In genomic region chr1:146719556-146719955, GRCm38 (mm10) we compare ENCODE assay signal across 28 mouse cellular contexts.
DNase-seq lines count a peak whose midpoint lies in the region; TF ChIP-seq lines count a peak whose summit lies in the region.
"Had no signal": no experiment of that assay in that cellular context is flagged by ENCODE, and none has a peak within 500 bp of the region (broad histone marks: within the 10 kb centered on the region; RNA-seq: fewer than 3 reads in every experiment).

No protein-coding gene starts in this region.

- H3K36me3 ChIP-seq in MEL (ENCODE audit: control insufficient read depth in 1 of 2, insufficient read depth in 2 of 2, low read length in 2 of 2) = no peaks in the 10 kb centered on the region
- H3K36me3 ChIP-seq in myocyte (ENCODE audit: control insufficient read depth, insufficient read depth) = no peaks in the 10 kb centered on the region
- H3K36me3 ChIP-seq: forebrain, embryonic 10.5 days; G1E; heart, embryonic 12.5 days; heart, embryonic 15.5 days; hindbrain, embryonic 10.5 days; hindbrain, embryonic 13.5 days; intestine, embryonic 15.5 days had no signal

- peak overlapping the region; percentile 54 for H3K4me2 ChIP-seq in myocyte (ENCODE audit: low read depth)
- H3K4me2 ChIP-seq: forebrain, embryonic 13.5 days; heart, embryonic 12.5 days; heart, embryonic 15.5 days; hindbrain, embryonic 13.5 days; intestine, embryonic 15.5 days had no signal

- H3K9ac ChIP-seq in MEL (ENCODE audit: control insufficient read depth, low read depth, low read length, poor library complexity, severe bottlenecking) = no peak overlapping the region
- H3K9ac ChIP-seq: forebrain, embryonic 13.5 days; heart, embryonic 12.5 days; heart, embryonic 15.5 days; hindbrain, embryonic 13.5 days; intestine, embryonic 15.5 days had no signal

- H3K27me3 ChIP-seq in MEL (ENCODE audit: control insufficient read depth in 1 of 2, insufficient read depth in 2 of 2, low read length in 2 of 2) = no peaks in the 10 kb centered on the region
- H3K27me3 ChIP-seq in myocyte (ENCODE audit: control insufficient read depth, insufficient read depth, insufficient read length) = no peaks in the 10 kb centered on the region
- H3K27me3 ChIP-seq: CH12.LX; forebrain, embryonic 13.5 days; heart, embryonic 12.5 days; heart, embryonic 15.5 days; hindbrain, embryonic 13.5 days; intestine, embryonic 15.5 days had no signal

- H3K27ac ChIP-seq in MEL (ENCODE audit: control insufficient read depth, low read depth, low read length) = no peak overlapping the region
- H3K27ac ChIP-seq: forebrain, embryonic 10.5 days; forebrain, embryonic 13.5 days; heart, embryonic 15.5 days; hindbrain, embryonic 10.5 days; hindbrain, embryonic 13.5 days; intestine, embryonic 15.5 days had no signal

- no peak for TF ChIP-seq CTCF in MEL (IDR thresholded peaks at IDR 0.05 in 2 of 3, conservative IDR thresholded peaks at IDR 0.05 in 1 of 3; ENCODE audit: control insufficient read depth in 1 of 3, insufficient read depth in 1 of 3, low read depth in 2 of 3, low read length in 3 of 3, poor library complexity in 1 of 3, severe bottlenecking in 1 of 3)

- no peaks in the 10 kb centered on the region for H3K4me1 ChIP-seq in MEL (ENCODE audit: control insufficient read depth in 1 of 2, insufficient read depth in 2 of 2, low read length in 2 of 2)
- H3K4me1 ChIP-seq: forebrain, embryonic 10.5 days; forebrain, embryonic 13.5 days; heart, embryonic 12.5 days; heart, embryonic 15.5 days; hindbrain, embryonic 10.5 days; hindbrain, embryonic 13.5 days; intestine, embryonic 15.5 days had no signal

- H3K4me3 ChIP-seq in MEL (ENCODE audit: control insufficient read depth in 1 of 2, insufficient read depth in 1 of 2, low read depth in 2 of 2, low read length in 2 of 2) = no peak overlapping the region
- no peak overlapping the region for H3K4me3 ChIP-seq in myocyte
- H3K4me3 ChIP-seq: forebrain, embryonic 10.5 days; forebrain, embryonic 13.5 days; heart, embryonic 12.5 days; heart, embryonic 15.5 days; hindbrain, embryonic 10.5 days; hindbrain, embryonic 13.5 days; intestine, embryonic 15.5 days had no signal

- H3ac ChIP-seq in myocyte (ENCODE audit: control insufficient read depth, insufficient read length) = no peak overlapping the region

- DNase-seq in right cerebral cortex, adult 18-20 months = peak; percentile 9
- no peak for DNase-seq in right cerebral cortex, postnatal 10 days (ENCODE audit: low spot score in 2 of 2)
- peak; percentile 46 for DNase-seq in MEL (ENCODE audit: low read depth, low spot score)
- no peak for DNase-seq in right cerebral cortex, adult 2 months (ENCODE audit: low spot score in 2 of 2)
- no peak for DNase-seq in c-Kit-positive CD71-positive TER-119-positive erythroid progenitor cells, embryonic 14.5 days (ENCODE audit: low spot score)
- DNase-seq in adrenal gland, postnatal 4 days (ENCODE audit: low spot score in 2 of 2) = no peak
- DNase-seq: adrenal gland, adult 8-10 months; adrenal gland, postnatal 25 days; B cell, adult 2 months; cerebellum, adult 11-12 months; cerebellum, adult 8-10 months; cerebellum, postnatal 10 days; cerebellum, postnatal 36 days; embryo, embryonic 11 days; gastrocnemius, postnatal 25 days; heart, adult 18-20 months; heart, postnatal 10 days; heart, postnatal 36 days had no signal

- H3K79me2 ChIP-seq in MEL (ENCODE audit: control insufficient read depth, insufficient read depth, low read length, poor library complexity) (no peaks in the 10 kb centered on the region), myocyte (ENCODE audit: control insufficient read depth, insufficient read depth) (no peaks in the 10 kb centered on the region)

- no peak for TF ChIP-seq RAD21 in MEL (IDR thresholded peaks at IDR 0.05; ENCODE audit: low read depth, low read length)

- TF ChIP-seq POLR2A in MEL (IDR thresholded peaks at IDR 0.05; ENCODE audit: control insufficient read depth in 1 of 2, insufficient read depth in 1 of 2, low read depth in 1 of 2, low read length in 2 of 2, poor library complexity in 1 of 2) (no peak), myocyte (IDR thresholded peaks at IDR 0.05; ENCODE audit: insufficient read length, low read depth) (no peak)

- 0 out of 4 replicates have a peak, but pooled peaks of 1 of the 2 experiments have one; percentile 13 for TF ChIP-seq EP300 in MEL (IDR thresholded peaks at IDR 0.05; ENCODE audit: low read depth in 1 of 2, low read length in 2 of 2)

- H3K9me3 ChIP-seq in MEL (replicated peaks; ENCODE audit: insufficient read depth, low read length) = no peaks in the 10 kb centered on the region
- H3K9me3 ChIP-seq: forebrain, embryonic 10.5 days; forebrain, embryonic 13.5 days; G1E; heart, embryonic 12.5 days; heart, embryonic 15.5 days; hindbrain, embryonic 10.5 days; hindbrain, embryonic 13.5 days; intestine, embryonic 15.5 days had no signal

TF ChIP-seq in MEL, 35 proteins besides CTCF, POLR2A, EP300 and RAD21:
- no peak for TF ChIP-seq MAX (IDR thresholded peaks at IDR 0.05; ENCODE audit: low read length)
- TF ChIP-seq MXI1 (IDR thresholded peaks at IDR 0.05; ENCODE audit: low read depth, low read length) = no peak
- no peak for TF ChIP-seq USF2 (IDR thresholded peaks at IDR 0.05; ENCODE audit: borderline replicate concordance in 1 of 2, insufficient read depth in 1 of 2, low read depth in 1 of 2, low read length in 2 of 2)
- no peak for TF ChIP-seq BHLHE40 (IDR thresholded peaks at IDR 0.05; ENCODE audit: borderline replicate concordance, low read depth, low read length)
- TF ChIP-seq JUND (IDR thresholded peaks at IDR 0.05; ENCODE audit: low read depth, low read length) = no peak
- TF ChIP-seq NRF1 (IDR thresholded peaks at IDR 0.05; ENCODE audit: insufficient read depth, low read depth, low read length, poor library complexity, severe bottlenecking) = no peak
- TF ChIP-seq MAZ (IDR thresholded peaks at IDR 0.05; ENCODE audit: low read depth, low read length) = no peak
- TF ChIP-seq KAT2A (conservative IDR thresholded peaks at IDR 0.05; ENCODE audit: low read depth, low read length) = no peak
- TF ChIP-seq SMC3 (IDR thresholded peaks at IDR 0.05; ENCODE audit: low read depth, low read length) = no peak
- TF ChIP-seq NELFE (IDR thresholded peaks at IDR 0.05; ENCODE audit: low read depth, low read length) = no peak
- no peak for TF ChIP-seq MEF2A (IDR thresholded peaks at IDR 0.05; ENCODE audit: extremely low read depth, insufficient replicate concordance, low read depth, low read length, poor library complexity, severe bottlenecking)
- no peak for TF ChIP-seq TBP (IDR thresholded peaks at IDR 0.05; ENCODE audit: low read depth, low read length)
- TF ChIP-seq TCF12 (IDR thresholded peaks at IDR 0.05; ENCODE audit: low read depth, low read length) = no peak
- TF ChIP-seq ZC3H11A (IDR thresholded peaks at IDR 0.05; ENCODE audit: low read depth, low read length) = no peak
- TF ChIP-seq HCFC1 (IDR thresholded peaks at IDR 0.05; ENCODE audit: low read depth, low read length) = no peak
- TF ChIP-seq TAL1 (IDR thresholded peaks at IDR 0.05; ENCODE audit: low read length) = no peak
- TF ChIP-seq POLR2AphosphoS2 (IDR thresholded peaks at IDR 0.05; ENCODE audit: low read length) = no peak
- no peak for TF ChIP-seq RCOR1 (IDR thresholded peaks at IDR 0.05; ENCODE audit: low read depth, low read length)

TF ChIP-seq in myocyte, 11 proteins besides CTCF, POLR2A, EP300 and RAD21:
- no peak for TF ChIP-seq TCF3 (IDR thresholded peaks at IDR 0.05; ENCODE audit: insufficient read length, low read depth)
- TF ChIP-seq CEBPB (IDR thresholded peaks at IDR 0.05; ENCODE audit: insufficient read depth, poor library complexity, severe bottlenecking) = no peak
- no peak for TF ChIP-seq E2F4 (IDR thresholded peaks at IDR 0.05; ENCODE audit: insufficient read depth)
- TF ChIP-seq MYOD1 (IDR thresholded peaks at IDR 0.05; ENCODE audit: control insufficient read depth in 1 of 3, insufficient read length in 2 of 3, low read depth in 2 of 3) = no peak

Comparison
In these comparisons a context has a peak if more than half of its experiments do, and no peak if none do; other contexts are left out.
1. DNase-seq: peak in right cerebral cortex, adult 18-20 months (single experiment) and MEL (single experiment); none in right cerebral cortex, postnatal 10 days (0 of 2), right cerebral cortex, adult 2 months (0 of 2), c-Kit-positive CD71-positive TER-119-positive erythroid progenitor cells, embryonic 14.5 days (single experiment) and adrenal gland, postnatal 4 days (0 of 2).